Mouse (Mus musculus) right cerebral cortex, postnatal 4 days (tissue): ENCODE results near the gene Mtch2.
"Not testable (repeated sequence)": the region's sequence is repeated elsewhere in the genome, so short reads cannot be mapped to it uniquely, and the experiment has no call there.

ENCODE experiments used
- DNase-seq: peaks from one replicate; pipeline ENCODE4 v3.0.0-alpha.2; 2022

The Mtch2 gene

DNA sequence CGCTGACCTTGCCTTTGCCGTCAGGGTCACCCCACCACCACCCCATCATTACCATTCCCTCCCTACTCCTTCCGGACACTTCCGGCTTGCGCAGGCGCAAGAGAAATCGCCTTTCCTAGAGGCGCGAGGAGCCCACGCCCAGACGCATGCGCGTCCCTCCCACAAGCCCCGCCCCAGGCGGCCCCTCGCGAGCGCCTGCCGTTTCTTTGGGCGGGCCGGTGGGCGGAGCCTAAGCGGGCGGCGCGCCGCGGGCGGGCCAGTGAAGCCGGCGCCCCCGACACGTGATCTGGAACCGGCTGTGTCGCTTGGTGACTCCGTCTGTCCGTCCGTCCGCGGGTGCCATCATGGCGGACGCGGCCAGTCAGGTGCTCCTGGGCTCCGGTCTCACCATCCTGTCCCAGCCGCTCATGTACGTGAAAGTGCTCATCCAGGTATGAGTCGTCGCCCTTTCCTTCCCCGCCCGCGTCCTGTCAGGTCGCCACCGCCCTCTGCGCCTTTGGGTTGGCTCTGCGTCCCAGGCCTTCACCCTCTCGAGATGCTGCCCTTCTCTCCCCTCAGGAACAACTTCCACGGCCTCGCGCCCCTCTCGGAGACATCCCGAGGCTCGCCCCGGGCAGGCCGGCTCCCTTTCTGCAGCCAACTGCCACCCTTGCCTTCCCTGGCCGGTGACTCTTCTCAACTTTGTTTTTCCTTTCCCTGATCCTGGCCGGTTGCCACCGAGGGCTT lies at the start of gene Mtch2:
Gene Mtch2 (plus strand): TSS at position 201 of the 726 bp plus-strand sequence.
- DNase-seq = peak; percentile 97

DNA sequence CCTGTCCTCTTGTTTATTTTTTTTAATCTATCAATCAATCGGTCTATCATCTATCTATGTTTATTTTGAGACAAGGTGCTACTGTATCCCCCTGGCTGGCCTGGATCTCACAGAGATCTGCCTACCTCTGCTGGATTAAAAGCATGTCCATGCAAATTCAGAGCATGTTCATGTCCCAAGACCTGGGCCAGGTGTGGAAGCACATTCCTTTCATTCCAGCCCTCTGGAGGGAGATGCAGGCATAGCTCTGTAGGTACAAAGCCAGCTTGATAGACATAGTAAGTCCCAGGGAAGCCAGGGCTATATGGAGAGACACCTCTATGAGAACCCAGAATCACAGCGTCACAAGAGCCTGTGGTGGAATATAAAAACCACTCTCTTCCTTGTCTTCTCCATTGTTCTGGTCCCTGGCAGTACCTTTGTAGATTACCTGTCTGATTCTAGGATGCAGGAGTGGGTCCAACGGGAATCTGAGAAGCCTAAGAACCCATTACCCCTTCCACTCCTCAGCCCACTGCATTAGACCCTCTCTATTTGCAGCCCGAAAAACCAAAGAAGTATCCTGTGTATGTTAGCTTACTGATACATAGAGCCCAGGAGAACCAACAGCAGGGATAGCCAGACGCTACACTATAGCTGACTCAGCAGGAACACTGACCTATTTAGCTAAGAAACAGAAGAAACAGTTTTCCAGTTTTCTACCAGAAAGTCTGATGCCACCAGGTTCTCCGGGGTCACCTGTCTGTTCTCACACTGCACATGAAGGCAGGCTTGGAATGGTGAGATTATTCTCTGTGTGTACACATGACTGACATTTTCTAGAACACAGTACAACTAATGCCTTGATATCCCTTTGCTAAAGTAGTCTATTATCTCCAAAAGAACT lies 38.5 kb upstream of the Mtch2 start:
- no peak for DNase-seq

DNA sequence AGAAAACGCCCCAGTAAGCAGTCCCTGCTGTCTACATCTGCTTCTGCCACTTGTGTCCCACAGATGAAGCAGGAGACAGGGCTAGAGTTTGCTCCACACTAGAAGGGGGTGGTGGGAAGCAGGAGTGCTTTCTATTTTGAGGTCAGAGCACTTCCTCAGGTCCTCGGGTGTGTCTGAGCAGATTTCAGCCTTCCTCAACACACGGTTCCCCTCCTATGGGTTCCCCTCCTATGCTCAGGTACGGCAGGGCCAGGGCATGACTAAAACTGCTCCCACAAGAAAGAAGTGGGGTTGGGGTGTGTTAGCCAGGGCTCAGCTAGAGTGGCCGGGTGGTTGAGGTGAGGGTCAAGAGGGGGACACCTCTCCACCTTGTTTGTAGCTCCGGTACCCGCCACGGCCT lies 36.2 kb upstream of the Mtch2 start:
- DNase-seq = no peak

- DNase-seq = no peak
These were observed 31.7 kb upstream of the Mtch2 start for GRCm38 (mm10) chr2:90815266-90815665.

- DNase-seq = no peak
These were observed 30.8 kb upstream of the Mtch2 start for GRCm38 (mm10) chr2:90816144-90816543.

- DNase-seq = no peak
These were observed 28.2 kb upstream of the Mtch2 start for GRCm38 (mm10) chr2:90818710-90819109.

DNA sequence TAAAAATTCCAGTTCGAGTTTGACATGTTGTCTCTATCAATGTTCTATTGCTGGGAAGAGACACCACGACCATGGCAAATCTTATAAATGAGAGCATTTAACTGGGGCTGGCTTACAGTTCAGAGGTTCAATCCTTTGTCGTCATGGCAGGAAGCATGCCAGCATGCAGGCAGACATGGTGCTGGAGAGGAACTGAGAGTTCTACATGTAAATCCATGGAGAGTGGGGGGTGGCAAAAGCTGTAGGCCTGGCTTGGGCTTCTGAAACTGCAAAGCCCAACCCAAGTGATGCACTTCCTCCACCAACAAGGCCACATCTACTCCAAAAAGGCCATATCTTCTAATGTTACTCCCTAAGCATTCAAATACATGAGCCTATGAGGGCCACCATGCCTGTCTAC lies 26.1 kb upstream of the Mtch2 start:
- no peak for DNase-seq

DNA sequence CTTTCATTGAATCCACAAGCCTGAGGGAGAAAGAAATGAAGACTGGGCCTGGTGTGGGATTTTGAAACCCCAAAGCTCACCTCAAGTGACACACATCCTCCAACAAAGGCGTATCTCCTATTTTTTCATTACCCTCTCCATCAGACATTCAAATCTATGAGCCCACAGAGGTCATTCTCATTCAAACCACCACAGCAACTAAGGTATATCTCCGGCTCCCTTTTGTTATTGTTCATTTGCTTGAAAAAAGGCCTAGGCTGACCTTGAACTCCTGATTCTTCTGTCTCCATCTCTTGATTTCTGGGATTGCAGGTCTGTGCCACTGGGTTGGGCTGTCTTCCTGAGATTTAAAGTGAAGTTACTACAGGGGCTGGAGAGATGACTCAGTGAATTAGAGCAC lies 24.0 kb upstream of the Mtch2 start:
- DNase-seq = no peak

DNA sequence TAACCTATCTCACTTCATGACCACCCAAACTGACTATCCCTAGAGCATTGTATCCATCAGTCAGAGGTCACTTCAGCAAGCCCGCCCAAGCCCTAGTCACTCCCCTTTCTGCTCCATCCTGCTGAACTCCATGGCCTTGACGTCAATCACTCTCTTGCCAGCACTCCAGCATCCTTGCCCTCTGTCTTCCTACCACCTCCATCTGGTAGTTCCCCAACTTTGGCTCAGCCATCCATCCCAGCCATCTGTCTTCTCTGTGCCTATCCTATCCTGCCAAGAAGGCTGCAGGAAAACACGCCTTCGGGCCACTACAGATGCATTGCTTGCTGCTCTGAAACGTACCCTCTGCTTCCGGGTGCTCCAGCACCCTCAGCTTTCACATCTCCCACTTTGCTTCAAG lies 23.2 kb upstream of the Mtch2 start:
- DNase-seq = no peak

DNA sequence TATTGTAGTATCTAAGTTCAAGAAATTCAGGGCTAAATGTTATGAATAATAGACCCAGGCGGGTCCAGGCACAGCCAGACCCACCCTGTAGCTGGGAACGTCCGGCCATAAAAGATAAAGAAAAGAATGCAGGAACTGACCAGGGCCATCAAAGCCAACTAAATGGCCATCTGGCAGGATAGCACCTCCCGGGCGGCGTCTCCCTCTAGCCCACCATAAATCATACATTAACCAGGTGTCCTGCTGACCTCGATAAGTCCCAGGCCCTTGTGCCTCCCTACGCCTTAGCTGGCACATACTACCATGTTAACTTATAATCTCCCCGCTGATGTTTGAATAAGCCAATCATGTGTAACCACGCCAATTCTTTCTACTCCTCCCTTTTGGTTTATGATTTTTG lies 22.4 kb upstream of the Mtch2 start:
- DNase-seq = not testable (repeated sequence)

DNA sequence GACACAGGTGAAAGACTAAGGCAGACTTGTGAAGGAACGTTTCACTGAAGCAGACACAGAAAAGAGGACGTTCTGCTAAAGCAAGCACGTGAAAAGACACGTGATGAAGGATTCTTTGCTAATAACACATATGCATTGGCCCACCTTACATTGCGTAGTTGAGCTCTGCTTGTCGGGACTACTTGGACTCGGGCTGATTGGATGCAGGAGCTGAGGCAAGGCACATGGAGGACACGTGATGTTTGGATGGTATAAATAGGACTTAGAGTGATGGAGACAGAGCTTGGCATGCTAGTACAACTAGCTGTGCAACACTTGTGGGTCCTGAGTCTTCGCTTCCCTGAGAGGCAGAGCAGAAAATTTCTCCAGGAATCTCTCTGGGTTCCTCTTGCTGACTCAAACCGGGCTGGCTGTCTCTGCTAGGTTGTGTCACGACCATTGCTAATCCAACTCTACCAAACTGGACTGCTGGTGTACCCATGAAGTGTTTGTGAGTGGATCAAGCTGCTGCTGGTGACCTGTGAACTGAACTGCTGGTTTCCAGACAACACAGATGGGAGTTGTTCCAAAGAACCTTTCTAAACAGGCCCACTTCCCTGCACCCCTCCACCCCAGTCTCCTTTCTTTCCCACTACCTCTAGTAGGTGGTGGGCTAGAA lies 21.3 kb upstream of the Mtch2 start:
- DNase-seq = no peak

DNA sequence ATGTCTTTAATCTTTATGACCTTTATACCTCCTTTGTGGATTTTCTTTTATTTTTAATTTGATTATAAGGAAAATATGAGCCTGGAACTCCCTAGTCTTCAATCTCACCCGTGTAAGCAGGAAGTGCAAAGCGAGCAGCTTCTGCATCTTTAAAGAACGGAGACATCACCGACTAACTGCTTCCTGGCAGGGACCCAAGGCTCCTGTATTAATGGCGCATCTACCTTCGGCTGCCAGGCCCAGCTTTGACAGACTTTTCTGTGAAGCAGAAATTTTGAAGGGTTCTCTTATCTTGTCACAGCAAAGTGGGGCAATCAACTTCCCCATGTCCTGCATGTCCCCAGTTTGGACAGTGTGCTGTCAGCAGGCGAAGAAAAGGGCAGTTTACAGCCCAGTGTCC lies 18.2 kb upstream of the Mtch2 start:
- DNase-seq = no peak

- no peak for DNase-seq
These were observed 13.5 kb upstream of the Mtch2 start for GRCm38 (mm10) chr2:90833502-90833901.

DNA sequence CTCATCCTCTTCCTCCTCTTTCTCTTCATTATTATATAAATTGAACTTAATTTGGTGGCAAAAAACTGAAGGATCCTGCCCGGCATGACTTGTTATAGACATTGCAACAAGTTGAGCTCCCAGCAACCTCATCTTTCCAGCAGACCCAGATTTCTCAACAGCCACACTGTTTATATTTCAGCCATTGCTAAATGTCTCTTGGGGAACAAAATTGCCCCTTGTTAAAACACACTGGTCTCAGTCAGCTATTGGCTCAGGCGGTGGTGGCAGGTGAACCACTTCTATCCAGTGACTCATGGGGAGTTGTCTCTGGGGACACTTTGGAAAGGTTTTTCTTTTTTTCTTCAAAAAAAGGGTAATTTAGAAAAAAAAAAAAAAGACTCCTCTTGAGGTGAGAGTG lies 8.3 kb upstream of the Mtch2 start:
- no peak for DNase-seq

DNA sequence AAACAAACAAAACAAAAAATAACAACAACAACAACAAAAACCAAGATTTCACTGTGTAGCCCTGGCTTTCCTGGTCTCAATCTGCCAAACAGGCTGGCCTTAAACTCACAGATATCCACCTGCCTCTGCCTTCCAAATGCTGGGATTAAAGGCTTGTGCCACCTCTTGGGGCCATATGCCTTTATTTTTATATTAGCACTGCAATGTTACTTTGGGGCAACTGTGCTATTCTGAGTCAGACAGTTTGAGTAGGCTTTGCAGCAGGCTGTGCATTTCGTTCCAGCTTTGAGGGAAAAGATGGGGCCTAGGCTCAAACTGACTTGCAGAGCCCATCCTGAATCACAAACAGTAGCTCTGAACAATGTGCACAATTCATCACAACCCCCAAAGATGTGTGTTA lies 3.3 kb upstream of the Mtch2 start:
- DNase-seq = no peak

DNA sequence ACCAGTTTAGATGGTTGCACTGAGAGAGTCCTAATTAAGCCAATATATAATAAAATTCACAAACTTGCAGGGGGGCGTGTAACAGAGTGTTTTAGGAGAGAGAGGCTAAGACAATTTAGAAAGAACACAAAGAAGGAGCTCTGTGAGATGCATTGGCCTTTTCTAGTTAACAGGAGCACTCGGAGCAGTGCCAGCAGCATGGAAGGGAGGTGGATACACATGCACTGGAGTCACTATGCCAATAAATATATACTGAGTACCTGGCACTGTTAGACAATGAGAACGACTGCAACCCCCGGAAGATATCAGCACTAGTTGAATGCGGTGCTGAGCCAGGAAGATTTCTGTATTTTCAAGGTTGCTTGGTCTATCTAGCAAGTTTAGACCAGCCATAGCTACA lies 2.7 kb upstream of the Mtch2 start:
- DNase-seq = no peak

DNA sequence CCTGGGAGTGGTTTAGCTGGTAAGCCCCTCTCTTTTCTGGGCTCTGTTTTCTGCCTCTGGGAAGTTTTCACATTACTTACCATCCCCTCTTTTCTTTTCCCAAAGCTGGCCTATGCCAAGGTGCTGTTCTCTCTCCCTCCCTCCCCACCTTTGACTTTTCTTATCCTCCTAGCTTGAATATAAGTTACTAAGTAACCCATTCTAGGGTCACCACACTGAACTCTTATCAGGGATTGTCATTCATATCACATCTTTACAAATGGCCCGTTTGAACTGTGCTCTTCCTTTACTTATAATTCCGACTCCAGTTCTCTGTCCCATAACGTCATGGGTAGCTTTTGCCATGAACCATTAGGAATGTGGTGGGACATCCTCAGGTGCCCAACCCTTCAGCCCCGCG lies 1.7 kb upstream of the Mtch2 start:
- DNase-seq = no peak

- peak; percentile 11 for DNase-seq
These were observed 784 bp upstream of the Mtch2 start for GRCm38 (mm10) chr2:90846171-90846570.

DNA sequence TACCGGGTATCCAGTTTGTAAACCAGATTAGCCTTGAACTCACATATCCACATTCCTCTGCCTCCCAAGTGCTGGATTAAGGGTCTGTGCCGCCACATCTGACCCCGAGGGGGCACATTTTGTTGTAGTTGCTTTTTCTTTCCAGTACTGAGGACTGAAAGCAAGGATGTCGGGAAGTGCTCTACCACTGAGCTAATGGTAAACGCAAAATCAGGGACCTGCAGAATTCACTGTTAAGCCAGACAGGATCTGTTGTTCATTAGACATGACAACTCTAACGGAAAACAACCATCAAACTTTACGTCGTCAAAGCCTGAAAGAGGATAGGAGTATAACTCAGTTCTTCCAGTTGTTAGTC lies 379 bp upstream of the Mtch2 start:
- peak; percentile 26 for DNase-seq

- DNase-seq = no peak
These were observed 711 bp downstream of the Mtch2 start for GRCm38 (mm10) chr2:90847681-90848050.

DNA sequence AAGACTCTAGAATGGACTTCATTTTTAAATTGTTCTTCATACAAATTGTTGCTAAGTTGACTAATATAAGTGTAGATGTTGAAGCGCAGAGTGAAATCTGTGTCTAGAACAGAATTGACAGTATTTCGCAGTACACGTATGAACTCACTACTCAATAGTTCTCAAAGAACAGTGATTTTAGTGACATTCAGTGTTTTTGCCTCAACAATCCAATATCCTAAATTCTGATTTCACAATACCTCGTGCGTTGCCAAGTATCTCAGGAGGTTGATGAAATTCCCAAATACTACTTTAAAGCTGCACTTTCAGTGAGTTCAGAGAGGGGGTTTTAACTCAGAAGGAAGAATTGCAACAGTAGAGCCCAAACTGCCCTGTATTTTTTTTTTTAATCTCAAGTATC lies 1.4 kb downstream of the Mtch2 start:
- DNase-seq = no peak

- DNase-seq = no peak
These were observed 3.4 kb downstream of the Mtch2 start for GRCm38 (mm10) chr2:90850401-90850800.

GRCm38 (mm10) chr2:90861486-90861885 lies 14.5 kb downstream of the Mtch2 start:
- no peak for DNase-seq

GRCm38 (mm10) chr2:90864184-90864583 lies 17.2 kb downstream of the Mtch2 start:
- DNase-seq = no peak
